Mouse (Mus musculus) urinary bladder, postnatal 0 days (tissue): ENCODE results near the gene Osgepl1. TPM values are rescaled to one million over a fixed set of nuclear protein-coding genes. Genes with fewer than 3 reads are reported as not detected.

ENCODE experiments used
- polyA plus RNA-seq: library from polyadenylated mRNA; unstranded; fragments of >200 nt; fragmentation: Nextera tagmentation; extraction: Ambion mirVana; gene quantifications from 2 replicates; pipeline ENCODE4 v1.2.1, GENCODE M21; 2015

The Osgepl1 gene
- polyA plus RNA-seq, result 14.4 and 16.3 TPM in 2 replicates

DNA sequence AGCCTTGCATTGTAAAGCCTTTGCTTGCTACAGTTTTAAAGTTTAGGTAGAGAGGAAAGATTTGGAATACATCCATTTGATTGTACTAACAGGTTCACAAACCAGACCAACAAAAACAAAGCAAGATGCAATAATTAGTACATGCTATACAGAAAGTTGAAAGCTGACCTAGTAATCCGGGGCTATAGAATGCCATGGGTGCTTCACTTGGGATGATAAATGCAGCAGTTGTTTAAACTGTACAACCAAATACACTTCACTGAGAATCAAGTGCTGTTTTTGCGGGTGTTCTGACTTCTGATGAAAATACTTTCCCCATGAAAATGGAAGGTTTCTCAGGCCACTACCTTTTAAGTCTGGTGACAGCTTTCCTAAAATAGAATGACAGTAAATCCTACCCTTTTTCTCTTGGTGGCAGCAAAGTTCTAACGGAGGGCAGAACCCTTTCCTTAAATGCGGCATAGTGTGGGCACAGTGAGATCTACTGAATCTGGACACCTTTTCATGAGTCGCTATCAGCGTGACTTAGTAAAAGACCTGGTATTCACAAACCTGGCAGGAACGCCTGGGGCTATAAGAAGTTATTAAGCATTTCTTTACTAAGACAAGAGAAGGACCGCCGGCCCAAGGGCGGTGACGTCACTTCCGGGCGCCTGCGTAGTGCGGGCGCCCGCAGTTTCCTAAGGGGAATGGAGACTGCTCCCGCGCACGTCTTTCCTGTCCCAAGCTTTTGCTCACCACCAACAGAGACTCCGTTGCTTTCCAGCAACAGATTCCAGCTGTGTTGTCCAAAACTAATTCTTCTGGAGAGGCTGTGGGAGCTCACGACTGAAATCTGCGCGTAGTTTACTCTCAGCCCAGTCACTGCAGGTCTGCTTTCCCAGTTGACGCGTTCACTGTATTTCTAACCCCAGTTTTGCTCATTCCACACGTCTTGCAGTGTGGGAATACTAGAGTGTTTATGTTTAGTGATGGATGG lies at the start of gene Osgepl1:
TSS of gene Osgepl1 (plus strand) at position 636 of the 979 bp plus-strand sequence.

DNA sequence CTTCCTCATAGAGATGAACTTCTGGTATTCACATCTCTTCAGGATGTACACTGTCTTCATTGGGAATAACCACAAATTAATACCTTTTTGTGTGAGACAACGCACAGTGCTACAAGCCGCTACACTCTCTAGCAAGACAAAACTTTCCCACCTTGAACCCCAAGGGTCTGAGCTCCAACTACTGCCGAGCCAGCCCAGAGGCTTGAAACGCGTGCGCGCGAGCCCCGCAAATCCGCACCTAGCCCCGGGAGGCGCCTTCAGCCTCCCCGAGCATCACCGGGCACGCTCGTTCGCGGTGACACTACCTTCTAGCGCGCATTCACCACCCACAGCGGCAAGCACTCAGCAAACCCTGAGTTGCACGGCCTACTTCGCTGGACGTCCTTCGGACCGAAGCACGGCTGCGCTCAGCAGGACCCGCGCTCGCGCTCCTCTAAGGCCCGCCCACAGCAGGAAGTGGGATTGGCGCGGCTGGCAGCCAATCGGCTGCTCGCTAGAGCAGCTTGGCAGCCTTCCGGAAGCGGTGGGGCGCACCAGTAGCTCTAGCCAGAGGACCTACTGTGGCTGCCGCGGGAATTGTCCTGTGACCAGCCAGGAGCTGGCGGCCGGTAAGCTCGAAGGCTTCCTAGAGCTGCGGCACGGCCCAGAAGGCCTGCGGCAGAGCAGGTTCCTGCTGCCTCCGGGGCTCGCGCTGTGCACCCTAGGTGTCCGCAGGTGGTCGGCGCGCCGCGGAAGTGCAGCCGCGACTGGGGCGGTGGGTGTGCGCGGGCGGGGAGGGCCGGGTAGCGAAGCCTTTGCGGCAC lies 16.6 kb upstream of the Osgepl1 start, which contains the start of the genes Pms1, Ormdl1 and Gm28778:
TSS of gene Pms1 (minus strand) at position 438 of the 803 bp plus-strand sequence.
TSS of gene Ormdl1 (plus strand) at position 515 of the 803 bp plus-strand sequence.
TSS of gene Gm28778 (plus strand) at position 531 of the 803 bp plus-strand sequence.

DNA sequence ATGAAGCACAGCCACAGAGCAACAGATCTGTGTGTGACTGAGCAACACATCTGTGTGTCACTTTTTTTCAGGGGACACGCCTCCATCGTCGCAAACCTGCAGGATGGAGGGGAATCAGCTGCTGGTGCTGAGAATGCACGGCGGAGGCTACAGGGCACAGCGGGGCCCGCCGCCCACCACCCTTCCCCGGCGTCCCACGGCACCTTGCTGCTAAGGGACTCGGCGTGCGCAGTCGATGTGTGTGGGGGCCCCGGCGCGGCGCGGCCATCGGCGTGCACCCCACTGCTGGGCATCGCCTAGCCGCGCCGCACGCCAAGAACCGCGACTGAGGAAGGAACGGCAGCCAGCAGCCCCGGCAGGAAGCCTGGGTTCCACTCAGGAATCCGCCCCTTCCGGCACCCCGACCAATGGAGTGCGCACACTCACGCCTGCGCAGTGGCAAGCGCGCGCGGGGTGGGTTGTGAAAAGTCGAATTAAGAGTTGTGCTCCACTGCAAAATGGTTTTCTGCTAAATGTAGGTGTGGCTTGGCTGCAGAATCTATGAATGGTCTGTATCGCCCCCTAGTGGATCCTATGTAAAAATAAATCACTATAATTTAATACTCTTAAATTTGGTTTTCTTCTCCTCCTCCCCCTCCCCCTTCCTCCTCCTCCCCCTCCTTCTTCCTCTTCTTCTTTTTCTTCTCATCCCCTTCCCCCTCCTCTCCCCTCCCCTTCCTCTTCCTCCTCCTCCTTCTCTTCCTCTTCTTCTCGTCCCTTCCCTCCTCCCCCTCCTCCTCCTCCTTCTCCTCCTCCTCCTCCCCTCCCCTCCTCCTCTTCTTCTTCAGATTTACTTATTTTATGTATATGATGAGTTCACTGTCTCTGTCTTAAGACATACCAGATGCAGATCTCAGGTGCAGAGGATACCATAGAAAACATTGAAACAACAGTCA lies 39.2 kb downstream of the Osgepl1 start, which contains the start of the genes Asdurf, Gm28551 and Asnsd1:
TSS of gene Asdurf (minus strand) at position 293 of the 935 bp plus-strand sequence.
TSS of gene Gm28551 (minus strand) at position 341 of the 935 bp plus-strand sequence.
TSS of gene Asnsd1 (minus strand) at position 426 of the 935 bp plus-strand sequence.

Other genes with a start within 250 kb of the Osgepl1 start
- not detected in 2 replicates for gene 1700019A02Rik, start 126.0 kb upstream of the Osgepl1 start, polyA plus RNA-seq
- 3.6 and 3.7 TPM in 2 replicates for gene Pms1, start 16.6 kb upstream of the Osgepl1 start, polyA plus RNA-seq
- 31.2 and 32.4 TPM in 2 replicates for gene Ormdl1, start 16.5 kb upstream of the Osgepl1 start, polyA plus RNA-seq
- gene Gm28778, start 16.5 kb upstream of the Osgepl1 start, polyA plus RNA-seq, result not detected in 2 replicates
- 14.0 TPM in 1 of 2 replicates, not detected in the other for gene Asdurf, start 39.0 kb downstream of the Osgepl1 start, polyA plus RNA-seq
- gene Gm28551, start 39.0 kb downstream of the Osgepl1 start, polyA plus RNA-seq, result 0.17 and 0.22 TPM in 2 replicates
- gene Asnsd1, start 39.1 kb downstream of the Osgepl1 start, polyA plus RNA-seq, result 40.2 and 44.7 TPM in 2 replicates